Mouse (Mus musculus): ENCODE measurements around the gene Ptgdr. TPM values are rescaled to one million over a fixed set of nuclear protein-coding genes. Genes with fewer than 3 reads are reported as not detected.
"Not testable (repeated sequence)": the region's sequence is repeated elsewhere in the genome, so short reads cannot be mapped to it uniquely, and the experiment has no call there.

Gene Ptgdr
- polyA plus RNA-seq (2014; fragmentation: Nextera tagmentation; extraction: Ambion mirVana): 0.08 and 0.09 TPM in 2 replicates

DNA sequence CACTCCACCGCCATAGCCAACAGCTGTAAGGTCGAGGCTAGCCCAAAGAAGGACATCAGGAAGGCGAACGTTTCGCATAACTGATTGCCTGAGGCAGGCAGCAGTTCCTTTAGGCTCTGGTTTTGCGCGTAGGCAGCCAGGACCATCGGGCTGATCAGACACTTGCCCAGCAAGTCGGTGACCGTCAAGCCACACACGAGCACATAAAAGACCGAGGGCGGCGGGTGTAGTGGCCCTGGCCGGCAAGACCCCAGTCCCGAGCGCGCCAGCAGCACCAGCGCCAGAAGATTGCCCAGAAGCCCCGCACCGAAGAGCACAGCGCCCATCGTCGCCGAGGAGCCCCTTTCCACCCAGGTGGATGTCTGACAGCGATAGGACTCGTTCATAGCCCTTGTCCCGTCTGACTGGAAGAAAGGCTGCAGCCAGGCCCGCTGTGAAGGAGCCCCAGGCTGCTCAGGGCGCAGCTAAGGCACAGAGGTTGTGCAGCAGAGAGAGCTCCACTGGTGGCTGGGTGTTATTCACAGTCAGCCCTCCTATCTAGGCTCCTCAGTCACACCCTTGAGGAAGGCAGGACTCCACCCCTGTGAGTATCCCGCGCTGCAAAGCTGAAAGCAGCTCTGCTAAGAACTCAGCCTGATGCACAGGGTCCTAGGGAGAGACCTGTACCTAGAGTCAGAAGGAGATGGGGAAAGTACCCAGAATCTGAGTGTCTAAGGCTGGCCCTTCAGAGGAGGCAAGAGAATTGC is at the start of gene Ptgdr:
Gene Ptgdr, minus strand, starts transcription at position 508 of the 746 bp plus-strand sequence.
- H3K4me1 ChIP-seq (ENCODE audit: control insufficient read depth, insufficient read depth, low read length): no peaks in the 10 kb centered on the region
- H3K36me3 ChIP-seq (ENCODE audit: control insufficient read depth, insufficient read depth, low read length): no peaks in the 10 kb centered on the region
- no peaks in the 10 kb centered on the region for H3K9me3 ChIP-seq (ENCODE audit: control insufficient read depth, low read length)
- under 1% methylated on average over 32 of the region's 32 CpGs for WGBS
- H3K4me3 ChIP-seq (ENCODE audit: low read depth, low read length): peak within 1 kb of the TSS; percentile 25
- H3K9ac ChIP-seq (ENCODE audit: low read length): 0 out of 2 replicates have a peak within 1 kb of the TSS, but pooled peaks have one; percentile 10
- peaks cover 16% of the 10 kb centered on the region for H3K27me3 ChIP-seq (ENCODE audit: control insufficient read depth, insufficient read depth, low read length)
- peak; percentile 46; the same call in 1 of the 2 replicates for ATAC-seq (ENCODE audit: insufficient read depth, low FRiP score, low TSS enrichment)
- H3K4me2 ChIP-seq (ENCODE audit: low read depth): peak within 1 kb of the TSS; percentile 52
- DNase-seq (ENCODE audit: low spot score): peak; percentile 19
- H3K27ac ChIP-seq (ENCODE audit: low read depth, low read length): no peak within 1 kb of the TSS

DNA sequence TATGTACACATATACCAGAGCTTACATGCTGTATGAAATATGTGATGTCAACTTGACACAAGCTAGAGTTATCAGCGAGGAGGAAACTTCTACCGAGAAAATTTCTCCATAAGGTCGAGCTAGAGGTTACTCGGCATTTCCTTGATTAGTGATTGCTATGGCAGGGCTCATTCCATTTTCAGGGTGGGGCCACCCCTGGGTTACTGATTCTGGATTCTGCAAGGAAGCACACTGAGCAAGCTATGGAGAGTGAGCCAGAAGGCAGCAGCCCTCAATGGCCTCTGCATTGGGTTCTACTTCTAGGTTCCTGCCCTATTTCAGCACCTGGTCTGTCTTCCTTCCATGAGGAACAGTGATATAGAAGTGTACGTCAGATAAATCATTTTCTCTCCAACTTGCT is 48.6 kb upstream of the Ptgdr start:
- WGBS: 92% methylated on average over 5 of the region's 5 CpGs

DNA sequence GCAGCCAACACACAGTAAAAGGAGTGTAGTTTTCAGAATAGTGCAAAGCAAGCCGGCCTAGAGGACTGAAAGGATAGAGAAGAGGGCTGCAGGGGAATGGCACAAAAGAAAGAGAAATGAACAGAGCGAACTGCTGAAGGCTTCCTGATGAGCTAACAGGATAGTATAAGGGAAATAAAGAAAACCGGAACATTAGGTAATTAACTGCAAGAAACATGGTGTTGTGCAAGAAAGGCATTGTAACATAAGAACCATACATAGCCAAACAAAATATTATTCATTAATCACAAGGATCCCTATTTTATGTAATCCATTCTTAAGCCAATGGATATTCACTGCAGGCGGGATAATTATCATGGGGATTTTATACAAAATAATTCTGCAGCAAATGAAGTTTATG is 45.0 kb upstream of the Ptgdr start:
- Histone ChIP-seq H3K4me3 (ENCODE audit: low read depth, low read length) (no peak overlapping the region), H3K4me1 (ENCODE audit: control insufficient read depth, insufficient read depth, low read length) (no peaks in the 10 kb centered on the region), H3K36me3 (ENCODE audit: control insufficient read depth, insufficient read depth, low read length) (no peaks in the 10 kb centered on the region), H3K9ac (ENCODE audit: low read length) (no peak overlapping the region), H3K27ac (ENCODE audit: low read depth, low read length) (no peak overlapping the region), H3K9me3 (ENCODE audit: control insufficient read depth, low read length) (no peaks in the 10 kb centered on the region), H3K4me2 (ENCODE audit: low read depth) (no peak overlapping the region), H3K27me3 (ENCODE audit: control insufficient read depth, insufficient read depth, low read length) (no peaks in the 10 kb centered on the region)
- DNase-seq (ENCODE audit: low spot score): no peak
- 78% methylated on average over 4 of the region's 4 CpGs for WGBS
- no peak for ATAC-seq (ENCODE audit: insufficient read depth, low FRiP score, low TSS enrichment)

More for the DNA sequence above, 48.6 kb upstream of the Ptgdr start:
- Histone ChIP-seq H3K4me3 (ENCODE audit: low read depth, low read length) (no peak overlapping the region), H3K36me3 (ENCODE audit: control insufficient read depth, insufficient read depth, low read length) (no peaks in the 10 kb centered on the region), H3K4me1 (ENCODE audit: control insufficient read depth, insufficient read depth, low read length) (no peaks in the 10 kb centered on the region), H3K27me3 (ENCODE audit: control insufficient read depth, insufficient read depth, low read length) (no peaks in the 10 kb centered on the region), H3K9me3 (ENCODE audit: control insufficient read depth, low read length) (no peaks in the 10 kb centered on the region), H3K4me2 (ENCODE audit: low read depth) (no peak overlapping the region), H3K9ac (ENCODE audit: low read length) (no peak overlapping the region), H3K27ac (ENCODE audit: low read depth, low read length) (no peak overlapping the region)
- ATAC-seq (ENCODE audit: insufficient read depth, low FRiP score, low TSS enrichment) (no peak), DNase-seq (ENCODE audit: low spot score) (no peak)

DNA sequence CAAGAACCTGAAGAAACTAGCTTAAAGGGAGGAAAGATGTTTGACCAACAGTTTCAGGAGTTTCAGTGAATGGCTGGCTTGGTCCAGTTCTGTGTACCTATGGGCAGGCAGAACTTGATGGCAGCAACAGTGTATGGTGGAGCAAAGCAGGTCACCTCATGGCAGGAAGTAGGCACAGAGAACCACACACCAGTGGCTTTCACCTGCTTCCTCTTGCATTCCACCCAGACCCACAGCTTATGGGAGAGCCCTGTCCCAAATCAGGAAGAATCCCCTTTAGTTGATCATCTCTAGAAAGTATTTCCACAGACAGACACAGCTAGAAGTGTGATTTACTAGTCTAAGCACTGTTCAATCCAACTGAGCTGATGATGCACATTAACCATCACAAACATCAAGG is 42.6 kb upstream of the Ptgdr start:
- H3K4me1 ChIP-seq (ENCODE audit: control insufficient read depth, insufficient read depth, low read length); H3K9ac ChIP-seq (ENCODE audit: low read length); H3K4me3 ChIP-seq (ENCODE audit: low read depth, low read length); H3K4me2 ChIP-seq (ENCODE audit: low read depth); H3K27ac ChIP-seq (ENCODE audit: low read depth, low read length); ATAC-seq (ENCODE audit: insufficient read depth, low FRiP score, low TSS enrichment); H3K9me3 ChIP-seq (ENCODE audit: control insufficient read depth, low read length); H3K27me3 ChIP-seq (ENCODE audit: control insufficient read depth, insufficient read depth, low read length); H3K36me3 ChIP-seq (ENCODE audit: control insufficient read depth, insufficient read depth, low read length); DNase-seq (ENCODE audit: low spot score): not testable (repeated sequence)

DNA sequence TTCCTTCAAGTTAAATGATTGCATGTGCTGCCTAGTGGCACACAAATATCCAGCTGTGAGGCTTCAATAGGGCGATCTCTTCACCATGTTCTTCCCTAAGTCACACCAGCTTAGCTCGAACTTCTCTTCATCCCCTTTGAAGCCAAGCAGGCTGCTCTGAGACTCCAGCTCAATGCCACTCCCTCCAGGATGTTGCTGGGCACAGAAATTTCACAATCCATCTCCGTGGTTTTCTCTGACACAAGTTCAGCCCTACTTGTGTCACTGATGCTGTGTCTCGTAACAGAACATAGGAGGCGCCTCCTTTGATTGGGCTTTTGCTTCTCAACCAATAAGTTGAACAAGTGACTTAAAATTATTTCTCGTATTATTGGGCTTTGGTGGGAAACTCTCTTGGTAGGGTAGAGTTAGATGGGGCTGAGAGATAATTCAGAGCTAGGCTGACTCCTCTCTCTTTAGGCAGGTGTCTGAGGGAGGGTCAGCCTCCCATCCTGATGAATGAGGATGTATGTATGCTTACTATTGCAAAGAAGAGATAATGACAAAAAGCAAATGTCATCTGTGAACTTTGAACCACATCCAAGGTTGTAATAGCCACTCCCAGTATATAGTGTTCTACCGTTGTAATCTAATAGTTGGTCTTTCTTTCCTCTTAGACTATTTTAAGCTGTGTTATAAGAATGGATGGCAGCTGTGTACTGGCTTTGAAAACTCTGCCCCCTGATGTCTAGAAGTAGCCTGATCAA is 32.4 kb upstream of the Ptgdr start:
- DNase-seq (ENCODE audit: low spot score): no peak
- no peaks in the 10 kb centered on the region for H3K9me3 ChIP-seq (ENCODE audit: control insufficient read depth, low read length)
- no peak overlapping the region for H3K27ac ChIP-seq (ENCODE audit: low read depth, low read length)
- H3K4me2 ChIP-seq (ENCODE audit: low read depth): no peak overlapping the region
- H3K27me3 ChIP-seq (ENCODE audit: control insufficient read depth, insufficient read depth, low read length): no peaks in the 10 kb centered on the region
- ATAC-seq (ENCODE audit: insufficient read depth, low FRiP score, low TSS enrichment): no peak
- 74% methylated on average over 7 of the region's 7 CpGs for WGBS
- H3K4me3 ChIP-seq (ENCODE audit: low read depth, low read length): no peak overlapping the region
- H3K9ac ChIP-seq (ENCODE audit: low read length): no peak overlapping the region
- no peaks in the 10 kb centered on the region for H3K36me3 ChIP-seq (ENCODE audit: control insufficient read depth, insufficient read depth, low read length)
- no peaks in the 10 kb centered on the region for H3K4me1 ChIP-seq (ENCODE audit: control insufficient read depth, insufficient read depth, low read length)

DNA sequence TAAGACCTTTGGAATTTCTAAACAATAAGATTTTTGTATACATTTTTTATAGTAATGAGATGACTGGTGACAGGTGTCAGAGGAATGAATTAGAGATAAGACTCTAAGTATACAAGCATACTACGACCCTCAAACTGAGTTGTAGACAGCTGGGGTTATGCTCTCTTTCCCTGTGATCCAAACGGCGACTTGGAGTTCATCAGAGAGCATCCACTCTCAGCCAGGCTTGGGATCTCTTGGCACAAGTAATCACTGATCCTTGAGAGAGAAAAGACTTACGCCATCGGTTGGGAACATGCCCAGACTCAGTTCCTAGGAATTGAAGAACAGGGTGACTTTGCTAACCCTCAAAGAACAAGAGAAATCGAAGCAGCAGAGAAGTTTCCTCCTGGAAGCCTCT is 10.5 kb upstream of the Ptgdr start:
- H3K36me3 ChIP-seq (ENCODE audit: control insufficient read depth, insufficient read depth, low read length): no peaks in the 10 kb centered on the region
- no peak for ATAC-seq (ENCODE audit: insufficient read depth, low FRiP score, low TSS enrichment)
- H3K27me3 ChIP-seq (ENCODE audit: control insufficient read depth, insufficient read depth, low read length): no peaks in the 10 kb centered on the region
- H3K27ac ChIP-seq (ENCODE audit: low read depth, low read length): no peak overlapping the region
- no peak for DNase-seq (ENCODE audit: low spot score)
- no peaks in the 10 kb centered on the region for H3K4me1 ChIP-seq (ENCODE audit: control insufficient read depth, insufficient read depth, low read length)
- WGBS: 90% methylated on average over 6 of the region's 6 CpGs
- no peak overlapping the region for H3K4me3 ChIP-seq (ENCODE audit: low read depth, low read length)
- H3K9ac ChIP-seq (ENCODE audit: low read length): no peak overlapping the region
- no peaks in the 10 kb centered on the region for H3K9me3 ChIP-seq (ENCODE audit: control insufficient read depth, low read length)
- no peak overlapping the region for H3K4me2 ChIP-seq (ENCODE audit: low read depth)

DNA sequence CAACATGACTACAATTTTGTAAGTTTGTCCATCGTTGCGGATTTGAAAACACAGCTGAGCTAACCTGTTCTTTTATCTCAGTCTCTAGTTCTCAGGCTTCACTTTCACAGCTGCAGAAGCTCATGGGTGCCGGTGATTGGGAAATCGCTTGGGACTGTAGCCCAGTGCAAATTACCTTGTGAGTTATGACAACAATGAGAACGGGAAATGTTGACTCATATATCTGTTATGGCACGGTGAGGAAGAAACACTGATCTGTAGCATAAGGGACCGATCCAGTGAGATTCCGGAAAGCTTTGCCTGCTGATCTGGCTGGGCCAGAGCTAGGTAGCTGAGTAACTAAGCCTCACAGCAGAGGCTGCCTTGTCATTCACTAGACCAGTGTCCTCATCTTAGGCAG is 6.5 kb upstream of the Ptgdr start:
- no peaks in the 10 kb centered on the region for H3K36me3 ChIP-seq (ENCODE audit: control insufficient read depth, insufficient read depth, low read length)
- no peaks in the 10 kb centered on the region for H3K4me1 ChIP-seq (ENCODE audit: control insufficient read depth, insufficient read depth, low read length)
- H3K4me2 ChIP-seq (ENCODE audit: low read depth): no peak overlapping the region
- H3K27me3 ChIP-seq (ENCODE audit: control insufficient read depth, insufficient read depth, low read length): no peaks in the 10 kb centered on the region
- DNase-seq (ENCODE audit: low spot score) (no peak), ATAC-seq (ENCODE audit: insufficient read depth, low FRiP score, low TSS enrichment) (no peak)
- no peak overlapping the region for H3K9ac ChIP-seq (ENCODE audit: low read length)
- no peaks in the 10 kb centered on the region for H3K9me3 ChIP-seq (ENCODE audit: control insufficient read depth, low read length)
- no peak overlapping the region for H3K4me3 ChIP-seq (ENCODE audit: low read depth, low read length)
- WGBS: 92% methylated on average over 8 of the region's 8 CpGs
- H3K27ac ChIP-seq (ENCODE audit: low read depth, low read length): no peak overlapping the region

DNA sequence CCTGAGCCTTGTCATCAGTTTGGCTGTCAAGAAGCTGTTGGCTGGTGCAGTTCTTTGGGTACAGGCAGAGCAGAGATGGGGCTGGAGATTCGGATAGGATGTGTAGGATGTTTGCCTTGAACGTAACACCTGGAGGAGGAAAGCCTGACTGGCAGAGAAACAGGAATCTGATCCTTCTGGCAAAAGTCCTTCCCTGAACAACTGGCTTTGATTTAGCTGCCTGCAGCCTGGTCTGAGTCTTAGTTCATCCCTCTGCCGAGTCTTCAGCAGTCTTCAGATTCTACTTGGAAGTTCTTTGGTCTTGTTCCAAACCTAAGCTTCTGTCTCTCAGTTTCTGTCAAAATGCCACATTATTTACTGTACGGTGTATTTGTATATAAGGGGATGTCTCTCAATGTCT is 3.9 kb upstream of the Ptgdr start:
- Histone ChIP-seq H3K4me2 (ENCODE audit: low read depth) (no peak overlapping the region), H3K4me3 (ENCODE audit: low read depth, low read length) (no peak overlapping the region), H3K9ac (ENCODE audit: low read length) (no peak overlapping the region), H3K4me1 (ENCODE audit: control insufficient read depth, insufficient read depth, low read length) (no peaks in the 10 kb centered on the region), H3K27me3 (ENCODE audit: control insufficient read depth, insufficient read depth, low read length) (peaks cover 14% of the 10 kb centered on the region), H3K36me3 (ENCODE audit: control insufficient read depth, insufficient read depth, low read length) (no peaks in the 10 kb centered on the region), H3K9me3 (ENCODE audit: control insufficient read depth, low read length) (no peaks in the 10 kb centered on the region), H3K27ac (ENCODE audit: low read depth, low read length) (no peak overlapping the region)
- no peak for DNase-seq (ENCODE audit: low spot score)
- 51% methylated on average over 4 of the region's 4 CpGs for WGBS
- ATAC-seq (ENCODE audit: insufficient read depth, low FRiP score, low TSS enrichment): no peak

DNA sequence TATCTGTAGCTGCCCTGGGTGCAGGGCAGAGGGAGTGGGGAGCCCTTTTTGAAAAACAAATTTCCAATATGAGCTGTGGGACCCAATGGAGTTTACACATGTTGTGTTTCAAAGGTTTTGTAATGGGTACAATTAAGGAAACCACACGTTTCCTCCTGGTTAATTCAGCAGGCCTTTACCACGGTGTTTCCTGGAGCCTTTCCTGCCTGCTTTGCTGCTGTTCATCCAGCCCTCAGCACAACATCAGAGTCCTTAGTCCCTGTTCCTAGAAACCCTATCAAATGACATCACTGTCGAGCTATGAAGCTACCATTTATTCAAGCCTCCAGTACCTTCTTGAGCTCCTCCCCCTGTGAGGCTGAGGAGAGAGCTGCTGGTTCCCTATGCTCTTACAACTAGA is 2.0 kb upstream of the Ptgdr start:
- no peak for DNase-seq (ENCODE audit: low spot score)
- Histone ChIP-seq H3K27ac (ENCODE audit: low read depth, low read length) (no peak overlapping the region), H3K9me3 (ENCODE audit: control insufficient read depth, low read length) (no peaks in the 10 kb centered on the region), H3K9ac (ENCODE audit: low read length) (no peak overlapping the region), H3K36me3 (ENCODE audit: control insufficient read depth, insufficient read depth, low read length) (no peaks in the 10 kb centered on the region), H3K27me3 (ENCODE audit: control insufficient read depth, insufficient read depth, low read length) (peaks cover 16% of the 10 kb centered on the region), H3K4me3 (ENCODE audit: low read depth, low read length) (no peak overlapping the region), H3K4me1 (ENCODE audit: control insufficient read depth, insufficient read depth, low read length) (no peaks in the 10 kb centered on the region), H3K4me2 (ENCODE audit: low read depth) (no peak overlapping the region)
- WGBS: 52% methylated on average over 3 of the region's 3 CpGs
- no peak for ATAC-seq (ENCODE audit: insufficient read depth, low FRiP score, low TSS enrichment)
